Mouse (Mus musculus): ENCODE results near the gene Olfr509. TPM values are rescaled to one million over a fixed set of nuclear protein-coding genes. Genes with fewer than 3 reads are reported as not detected.

Gene Olfr509
- polyA plus RNA-seq (2012; fragmentation: generic; extraction: Trizol): not detected

DNA sequence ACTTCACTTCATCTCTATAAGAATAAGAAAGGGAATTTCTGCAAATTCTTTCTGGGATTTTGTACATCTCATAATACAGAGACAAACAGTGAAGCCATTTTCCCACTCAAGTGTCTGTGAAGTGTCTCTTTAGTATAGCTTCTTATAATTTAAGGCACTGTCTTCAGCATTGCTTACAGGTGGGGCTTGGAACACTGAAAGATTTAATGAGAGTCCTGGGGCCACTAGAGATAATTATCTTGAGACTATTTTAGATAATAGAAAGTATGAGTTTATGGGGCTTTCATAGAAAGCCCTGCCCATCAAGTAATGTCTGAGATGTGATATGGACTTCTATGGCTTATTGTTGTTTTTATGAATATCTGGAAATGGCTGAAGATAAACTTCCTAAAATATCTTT, at the start of gene Olfr509:
Gene Olfr509 (minus strand): TSS at position 101 of the 400 bp plus-strand sequence.

DNA sequence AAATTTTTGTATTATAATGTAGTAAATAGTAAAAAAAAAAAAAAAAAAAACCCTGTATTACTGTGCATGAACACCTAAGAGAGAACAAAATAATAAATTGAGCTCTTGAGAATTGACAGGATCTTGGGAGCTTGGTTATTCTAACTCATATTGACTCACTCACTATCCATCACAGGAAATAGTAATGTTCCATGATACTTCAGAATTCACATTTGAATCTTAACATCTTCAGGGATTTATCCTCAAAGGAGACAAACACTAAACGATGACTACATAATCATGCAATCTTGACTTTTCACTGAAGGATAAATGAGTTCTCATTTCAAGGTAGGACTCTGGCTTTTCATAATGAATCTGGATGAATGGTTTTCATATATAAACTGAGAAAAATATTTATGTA, 14.4 kb upstream of the Olfr509 start, which contains the start of gene Olfr510:
Gene Olfr510 (plus strand): TSS at position 301 of the 400 bp plus-strand sequence.

DNA sequence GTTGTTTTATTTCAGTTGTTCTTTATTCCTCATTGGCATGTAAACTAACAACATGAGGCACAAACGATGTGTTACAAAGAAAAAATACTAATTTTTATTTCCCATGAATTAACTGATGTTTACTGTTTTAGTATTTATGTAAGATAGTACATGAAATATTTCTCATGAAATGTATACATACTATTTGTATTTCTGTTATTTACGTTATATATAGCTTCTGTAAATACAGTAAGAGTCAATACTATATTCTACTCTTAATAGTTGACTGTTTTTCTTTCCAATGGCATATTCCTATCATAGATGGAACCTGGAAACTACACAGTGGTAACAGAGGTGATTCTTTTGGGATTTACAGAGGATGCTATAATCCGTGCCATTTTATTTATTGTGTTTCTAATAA, 22.0 kb downstream of the Olfr509 start, which contains the start of gene Olfr508:
Gene Olfr508 (plus strand): TSS at position 301 of the 400 bp plus-strand sequence.

DNA sequence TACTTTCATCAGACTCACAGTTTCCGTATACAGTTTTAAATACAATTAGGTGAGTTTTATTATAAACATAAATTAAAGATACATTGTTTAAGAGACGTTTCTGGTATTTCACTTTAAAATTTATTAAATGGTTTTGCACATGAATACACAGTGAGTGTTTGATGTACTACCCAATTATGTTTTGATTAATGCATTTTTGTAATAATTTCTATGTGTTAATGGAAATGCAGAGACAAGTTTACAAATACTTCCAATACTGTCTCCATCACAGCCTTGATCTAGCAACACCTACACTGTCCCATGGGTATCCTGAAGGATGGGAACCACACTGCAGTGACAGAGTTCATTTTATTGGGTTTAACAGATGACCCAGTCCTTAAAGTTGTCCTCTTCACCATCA, 30.2 kb downstream of the Olfr509 start, which contains the start of gene Olfr507:
Gene Olfr507 (plus strand): TSS at position 301 of the 400 bp plus-strand sequence.

DNA sequence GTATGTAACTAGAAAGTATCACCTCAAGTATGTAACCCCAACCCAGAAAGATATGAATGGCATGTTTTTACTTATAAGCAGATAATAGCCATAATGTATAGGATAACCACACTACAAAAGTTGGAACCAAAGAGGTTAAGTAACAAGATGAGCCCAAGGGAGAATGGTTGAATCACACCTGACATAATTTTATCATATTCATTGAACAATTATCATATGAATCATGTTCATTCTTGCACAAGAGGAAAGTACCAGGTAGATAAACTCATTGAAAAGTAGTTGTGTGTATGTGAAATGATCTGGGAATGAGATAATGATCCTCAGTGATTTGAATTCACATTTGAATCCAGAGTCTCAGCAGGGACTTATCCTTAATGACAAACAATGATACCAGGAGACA, 41.2 kb downstream of the Olfr509 start, which contains the start of gene Olfr506:
Gene Olfr506 (plus strand): TSS at position 301 of the 400 bp plus-strand sequence.

Other genes with a start within 250 kb of the Olfr509 start
- gene Olfr497, start 231.5 kb downstream of the Olfr509 start, polyA plus RNA-seq (2012; fragmentation: generic; extraction: Trizol): not detected
- not detected for gene Olfr498, start 186.6 kb downstream of the Olfr509 start, polyA plus RNA-seq (2012; fragmentation: generic; extraction: Trizol)
- not detected for gene Olfr502, start 126.8 kb downstream of the Olfr509 start, polyA plus RNA-seq (2012; fragmentation: generic; extraction: Trizol)
- not detected for gene Olfr503, start 107.4 kb downstream of the Olfr509 start, polyA plus RNA-seq (2012; fragmentation: generic; extraction: Trizol)
- not detected for gene Olfr504, start 86.1 kb downstream of the Olfr509 start, polyA plus RNA-seq (2012; fragmentation: generic; extraction: Trizol)
- gene Olfr506, start 41.1 kb downstream of the Olfr509 start, polyA plus RNA-seq (2012; fragmentation: generic; extraction: Trizol): not detected
- gene Olfr507, start 30.1 kb downstream of the Olfr509 start, polyA plus RNA-seq (2012; fragmentation: generic; extraction: Trizol): not detected
- not detected for gene Olfr508, start 21.9 kb downstream of the Olfr509 start, polyA plus RNA-seq (2012; fragmentation: generic; extraction: Trizol)
- gene Olfr510, start 14.5 kb upstream of the Olfr509 start, polyA plus RNA-seq (2012; fragmentation: generic; extraction: Trizol): not detected
- gene Olfr512, start 61.4 kb upstream of the Olfr509 start, polyA plus RNA-seq (2012; fragmentation: generic; extraction: Trizol): not detected
- gene Olfr513, start 99.1 kb upstream of the Olfr509 start, polyA plus RNA-seq (2012; fragmentation: generic; extraction: Trizol): not detected
- gene Olfr514, start 174.1 kb upstream of the Olfr509 start, polyA plus RNA-seq (2012; fragmentation: generic; extraction: Trizol): not detected
- not detected for gene Olfr516, start 198.6 kb upstream of the Olfr509 start, polyA plus RNA-seq (2012; fragmentation: generic; extraction: Trizol)
- not detected for gene Olfr517, start 220.5 kb upstream of the Olfr509 start, polyA plus RNA-seq (2012; fragmentation: generic; extraction: Trizol)
- gene Olfr518, start 233.1 kb upstream of the Olfr509 start, polyA plus RNA-seq (2012; fragmentation: generic; extraction: Trizol): not detected
- not detected for gene Olfr519, start 242.5 kb upstream of the Olfr509 start, polyA plus RNA-seq (2012; fragmentation: generic; extraction: Trizol)